Mouse (Mus musculus) common myeloid progenitor, adult 5-6 weeks (primary cell): ENCODE measurements around the gene Tgfbr2. TPM values are rescaled to one million over a fixed set of nuclear protein-coding genes. Genes with fewer than 3 reads are reported as not detected.
A peak's percentile ranks its signal among the peaks of the same experiment; 100 is the strongest.

Source experiments
- ATAC-seq: replicated peaks from 2 replicates; pipeline ENCODE4 v1.8.0; 2016; ENCODE audit warnings: low read depth, mild to moderate bottlenecking, moderate TSS enrichment, inconsistent platforms; ENCODE audit not compliant: poor library complexity, severe bottlenecking
- total RNA-seq: library from RNA; stranded (forward); fragments of 200-1000, 187-1606 nt; gene quantifications from 2 replicates; pipeline ENCODE4 v1.2.3, GENCODE M21; 2017

The Tgfbr2 gene
- total RNA-seq, 1 experiment from 2014 or later, result 19.1 TPM

GRCm38 (mm10) chr9:116163883-116164282 is 11.3 kb downstream of the Tgfbr2 start:
- no peak for ATAC-seq

GRCm38 (mm10) chr9:116162866-116163374 is 12.2 kb downstream of the Tgfbr2 start:
- ATAC-seq, result no peak

GRCm38 (mm10) chr9:116160860-116161259 is 14.3 kb downstream of the Tgfbr2 start:
- ATAC-seq, result peak; percentile 80

- peak; percentile 60 for ATAC-seq
Observed at GRCm38 (mm10) chr9:116160067-116160466, 15.1 kb downstream of the Tgfbr2 start.

- ATAC-seq, result no peak
Observed at GRCm38 (mm10) chr9:116156501-116156900, 18.7 kb downstream of the Tgfbr2 start.

- no peak; the same call in 1 of the 2 replicates for ATAC-seq
Observed at GRCm38 (mm10) chr9:116152878-116153277, 22.3 kb downstream of the Tgfbr2 start.

- ATAC-seq, result no peak
Observed at GRCm38 (mm10) chr9:116150725-116151396, 24.3 kb downstream of the Tgfbr2 start.

GRCm38 (mm10) chr9:116148809-116149208 is 26.4 kb downstream of the Tgfbr2 start:
- no peak for ATAC-seq

- 0 out of 2 replicates have a peak, but pooled peaks have one; percentile 10 for ATAC-seq
Observed at GRCm38 (mm10) chr9:116146235-116146634, 28.9 kb downstream of the Tgfbr2 start.

- ATAC-seq, result peak; percentile 89
Observed at GRCm38 (mm10) chr9:116145231-116145641, 29.9 kb downstream of the Tgfbr2 start.

- ATAC-seq, result no peak
Observed at GRCm38 (mm10) chr9:116140422-116140821, 34.7 kb downstream of the Tgfbr2 start.

- peak; percentile 16; the same call in 1 of the 2 replicates for ATAC-seq
Observed at GRCm38 (mm10) chr9:116139549-116139948, 35.6 kb downstream of the Tgfbr2 start.

GRCm38 (mm10) chr9:116138595-116139134 is 36.5 kb downstream of the Tgfbr2 start:
- peak; percentile 62 for ATAC-seq

- ATAC-seq, result no peak
Observed at GRCm38 (mm10) chr9:116137645-116138044, 37.5 kb downstream of the Tgfbr2 start.

- ATAC-seq, result no peak
Observed at GRCm38 (mm10) chr9:116136811-116137210, 38.3 kb downstream of the Tgfbr2 start.

- ATAC-seq, result no peak
Observed at GRCm38 (mm10) chr9:116136146-116136545, 39.0 kb downstream of the Tgfbr2 start.

GRCm38 (mm10) chr9:116134488-116134887 is 40.7 kb downstream of the Tgfbr2 start:
- peak; percentile 24; the same call in 1 of the 2 replicates for ATAC-seq

GRCm38 (mm10) chr9:116133312-116133980 is 41.7 kb downstream of the Tgfbr2 start:
- ATAC-seq, result no peak

- no peak for ATAC-seq
Observed at GRCm38 (mm10) chr9:116128886-116129285, 46.3 kb downstream of the Tgfbr2 start.

GRCm38 (mm10) chr9:116128311-116128710 is 46.8 kb downstream of the Tgfbr2 start:
- no peak for ATAC-seq

GRCm38 (mm10) chr9:116126494-116126893 is 48.7 kb downstream of the Tgfbr2 start:
- 0 out of 2 replicates have a peak, but pooled peaks have one; percentile 16 for ATAC-seq
